Mouse (Mus musculus) intestine, embryonic 14.5 days (tissue): ENCODE results near the gene Atp11a. TPM values are rescaled to one million over a fixed set of nuclear protein-coding genes. Genes with fewer than 3 reads are reported as not detected.

ENCODE experiments used
- ATAC-seq: fragments of 200-750 bp; cut with Nextera tagmentation; replicated peaks from 2 replicates; pipeline ENCODE4 v1.8.0; 2017; ENCODE audit warnings: low read depth, moderate number of reproducible peaks, moderate TSS enrichment, moderate library complexity; ENCODE audit not compliant: low FRiP score, low TSS enrichment
- DNase-seq: peaks from one replicate; pipeline ENCODE4 v3.0.0-alpha.2; 2018; ENCODE audit warnings: low spot score
- H3K27ac ChIP-seq: fragments of 300-500 bp; sonication (generic); 2 replicates; pipeline ENCODE4 v1.5.1; 2014; ENCODE audit warnings: low read depth, mild to moderate bottlenecking, control low read depth
- H3K27me3 ChIP-seq: fragments of 300-500 bp; sonication (generic); replicated peaks from 2 replicates; pipeline ENCODE4 v1.6.1; 2014; ENCODE audit warnings: low read length, control low read depth; ENCODE audit not compliant: control insufficient read depth, insufficient read depth
- H3K36me3 ChIP-seq: fragments of 300-500 bp; sonication (generic); 2 replicates; pipeline ENCODE4 v1.6.1; 2014; ENCODE audit warnings: low read length, control low read depth; ENCODE audit not compliant: control insufficient read depth, insufficient read depth
- H3K4me1 ChIP-seq: fragments of 300-500 bp; sonication (generic); replicated peaks from 2 replicates; pipeline ENCODE4 v1.6.1; 2014; ENCODE audit warnings: low read length, control low read depth, mixed read lengths; ENCODE audit not compliant: control insufficient read depth, insufficient read depth
- H3K4me2 ChIP-seq: fragments of 300-500 bp; sonication (generic); 2 replicates; pipeline ENCODE4 v1.6.1; 2014; ENCODE audit warnings: low read length
- H3K4me3 ChIP-seq: fragments of 300-500 bp; sonication (generic); 2 replicates; pipeline ENCODE4 v1.5.1; 2014; ENCODE audit warnings: low read depth, low read length, control low read depth, mixed read lengths
- H3K9ac ChIP-seq: fragments of 300-500 bp; sonication (generic); 2 replicates; pipeline ENCODE4 v1.6.1; 2014; ENCODE audit warnings: mild to moderate bottlenecking, low read length
- H3K9me3 ChIP-seq: fragments of 300-500 bp; sonication (generic); 2 replicates; pipeline ENCODE4 v1.6.1; 2016; ENCODE audit warnings: low read length, control low read depth; ENCODE audit not compliant: control insufficient read depth
- WGBS: fragments of 180-500 bp; shearing (Covaris S2); extraction: QIAGEN DNeasy Blood & Tissue Kit; methylation state at CpG from one replicate; pipeline ENCODE4 v1.1.7; 2014; 5-methylcytosine and 5-hydroxymethylcytosine counted together
- polyA plus RNA-seq: library from polyadenylated mRNA; unstranded; fragments of >200 nt; fragmentation: Nextera tagmentation; extraction: Ambion mirVana; gene quantifications from 2 replicates; pipeline ENCODE4 v1.2.1, GENCODE M21; 2014

Atp11a gene
- polyA plus RNA-seq, 1 experiment from 2014 or later, result 26.4 TPM

GRCm38 (mm10) chr8:12809516-12809915 is 52.7 kb downstream of the Atp11a start:
- Histone ChIP-seq H3K36me3 (peaks cover 41% of the 10 kb centered on the region), H3K9ac (no peak overlapping the region), H3K27me3 (no peaks in the 10 kb centered on the region), H3K27ac (no peak overlapping the region), H3K4me2 (no peak overlapping the region), H3K4me3 (no peak overlapping the region), H3K9me3 (no peaks in the 10 kb centered on the region), H3K4me1 (peaks cover 8% of the 10 kb centered on the region; the same call in 1 of the 2 replicates)
- no peak for ATAC-seq
- no peak for DNase-seq
- WGBS, result 80% methylated on average over 2 of the region's 2 CpGs

DNA sequence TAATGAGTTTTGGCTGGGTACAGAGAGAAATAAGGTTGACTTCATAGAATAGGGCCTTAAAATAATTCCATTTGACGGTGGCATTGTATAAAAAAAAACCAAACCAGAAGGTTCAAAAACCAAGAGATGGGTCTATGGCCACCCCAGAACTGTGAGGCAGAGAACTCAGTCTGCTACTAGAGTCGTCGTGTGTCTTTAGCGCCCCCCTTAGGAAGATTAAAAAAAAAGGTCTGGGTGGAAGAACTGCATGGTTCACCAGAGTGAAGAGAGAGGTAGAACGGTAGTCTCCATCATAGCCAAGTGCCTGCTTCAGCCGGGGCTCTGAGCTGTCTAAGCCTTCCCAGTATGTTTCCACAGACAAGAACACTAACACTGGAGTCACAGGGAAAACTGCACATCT is 54.4 kb downstream of the Atp11a start:
- Histone ChIP-seq H3K27ac (no peak overlapping the region), H3K27me3 (no peaks in the 10 kb centered on the region), H3K36me3 (peaks cover 41% of the 10 kb centered on the region), H3K4me1 (no peaks in the 10 kb centered on the region; the same call in 1 of the 2 replicates), H3K4me3 (no peak overlapping the region), H3K4me2 (no peak overlapping the region), H3K9ac (no peak overlapping the region), H3K9me3 (no peaks in the 10 kb centered on the region)
- DNase-seq, result no peak
- WGBS, result 41% methylated on average over 6 of the region's 6 CpGs
- no peak for ATAC-seq

GRCm38 (mm10) chr8:12816412-12816811 is 59.6 kb downstream of the Atp11a start:
- no peak overlapping the region for H3K9ac ChIP-seq
- no peak for ATAC-seq
- 74% methylated on average over 6 of the region's 6 CpGs for WGBS
- H3K36me3 ChIP-seq, result peaks cover 45% of the 10 kb centered on the region
- no peaks in the 10 kb centered on the region for H3K4me1 ChIP-seq
- no peak overlapping the region for H3K27ac ChIP-seq
- no peak overlapping the region for H3K4me2 ChIP-seq
- DNase-seq, result no peak
- no peak overlapping the region for H3K4me3 ChIP-seq
- H3K9me3 ChIP-seq, result no peaks in the 10 kb centered on the region
- H3K27me3 ChIP-seq, result no peaks in the 10 kb centered on the region

- H3K4me3 ChIP-seq, result no peak overlapping the region
- DNase-seq (no peak), ATAC-seq (no peak)
- H3K4me1 ChIP-seq, result no peaks in the 10 kb centered on the region
- no peaks in the 10 kb centered on the region for H3K27me3 ChIP-seq
- no peak overlapping the region for H3K4me2 ChIP-seq
- peaks cover 83% of the 10 kb centered on the region for H3K36me3 ChIP-seq
- no peaks in the 10 kb centered on the region for H3K9me3 ChIP-seq
- WGBS, result 51% methylated on average over 7 of the region's 7 CpGs
- H3K9ac ChIP-seq, result no peak overlapping the region
- no peak overlapping the region for H3K27ac ChIP-seq
These were observed 66.1 kb downstream of the Atp11a start for GRCm38 (mm10) chr8:12822892-12823291.

- H3K9me3 ChIP-seq, result no peaks in the 10 kb centered on the region
- no peak for ATAC-seq
- WGBS, result 61% methylated on average over 10 of the region's 10 CpGs
- H3K36me3 ChIP-seq, result peaks cover 93% of the 10 kb centered on the region
- no peak overlapping the region for H3K4me2 ChIP-seq
- no peak overlapping the region for H3K27ac ChIP-seq
- no peaks in the 10 kb centered on the region for H3K4me1 ChIP-seq
- H3K9ac ChIP-seq, result no peak overlapping the region
- no peak overlapping the region for H3K4me3 ChIP-seq
- DNase-seq, result no peak
- H3K27me3 ChIP-seq, result no peaks in the 10 kb centered on the region
These were observed 67.7 kb downstream of the Atp11a start for GRCm38 (mm10) chr8:12824562-12824961.

GRCm38 (mm10) chr8:12825236-12825635 is 68.4 kb downstream of the Atp11a start:
- no peaks in the 10 kb centered on the region for H3K9me3 ChIP-seq
- no peak overlapping the region for H3K27ac ChIP-seq
- H3K4me2 ChIP-seq, result no peak overlapping the region
- no peak overlapping the region for H3K4me3 ChIP-seq
- no peak overlapping the region for H3K9ac ChIP-seq
- no peaks in the 10 kb centered on the region for H3K27me3 ChIP-seq
- ATAC-seq (no peak), DNase-seq (no peak)
- 67% methylated on average over 6 of the region's 6 CpGs for whole genome bisulfite sequencing
- no peaks in the 10 kb centered on the region for H3K4me1 ChIP-seq
- H3K36me3 ChIP-seq, result peaks cover 94% of the 10 kb centered on the region

GRCm38 (mm10) chr8:12825686-12826237 is 68.9 kb downstream of the Atp11a start:
- Histone ChIP-seq H3K27me3 (no peaks in the 10 kb centered on the region), H3K4me1 (no peaks in the 10 kb centered on the region), H3K9ac (no peak overlapping the region), H3K36me3 (peaks cover 94% of the 10 kb centered on the region), H3K9me3 (no peaks in the 10 kb centered on the region), H3K4me3 (no peak overlapping the region), H3K27ac (no peak overlapping the region), H3K4me2 (no peak overlapping the region)
- ATAC-seq, result no peak
- DNase-seq, result no peak
- WGBS, result 81% methylated on average over 8 of the region's 8 CpGs

DNA sequence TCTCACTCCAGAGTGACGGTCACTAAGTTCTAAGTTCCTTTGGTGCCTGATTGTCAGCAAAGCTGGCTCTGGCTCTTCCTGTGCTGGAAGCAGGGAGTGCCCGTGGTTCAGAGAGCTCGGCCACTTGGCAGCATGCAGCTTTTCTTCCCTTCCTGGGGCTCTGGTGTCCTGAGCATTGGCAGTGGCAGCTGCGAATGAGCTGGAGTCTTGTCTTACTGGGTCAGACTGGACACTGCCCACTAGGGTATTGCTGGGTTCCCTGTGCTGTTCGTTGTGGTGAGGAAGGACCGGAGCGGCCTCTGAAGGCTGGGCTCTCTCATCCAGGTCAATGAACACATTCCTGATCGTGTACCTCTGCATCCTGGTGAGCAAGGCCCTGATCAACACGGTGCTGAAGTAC is 70.3 kb downstream of the Atp11a start:
- H3K36me3 ChIP-seq, result peaks cover 94% of the 10 kb centered on the region
- H3K4me1 ChIP-seq, result no peaks in the 10 kb centered on the region
- ATAC-seq (no peak), DNase-seq (no peak)
- H3K4me3 ChIP-seq, result no peak overlapping the region
- no peaks in the 10 kb centered on the region for H3K27me3 ChIP-seq
- H3K9me3 ChIP-seq, result no peaks in the 10 kb centered on the region
- H3K9ac ChIP-seq, result no peak overlapping the region
- H3K4me2 ChIP-seq, result no peak overlapping the region
- H3K27ac ChIP-seq, result no peak overlapping the region
- WGBS, result 93% methylated on average over 9 of the region's 9 CpGs

DNA sequence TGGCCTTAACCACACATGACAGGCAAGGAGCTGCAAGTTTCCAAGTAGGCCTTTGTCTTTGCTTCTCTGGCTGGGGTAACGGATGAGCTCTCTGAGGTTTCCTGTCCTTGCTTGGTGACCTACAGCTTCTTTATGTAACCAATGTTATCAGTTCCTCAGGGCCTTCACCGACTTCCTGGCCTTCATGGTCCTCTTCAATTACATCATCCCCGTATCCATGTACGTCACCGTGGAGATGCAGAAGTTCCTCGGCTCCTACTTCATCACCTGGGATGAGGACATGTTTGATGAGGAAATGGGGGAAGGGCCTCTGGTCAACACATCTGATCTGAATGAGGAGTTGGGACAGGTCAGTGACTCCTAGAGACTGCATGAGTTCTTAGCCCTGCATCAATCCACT is 71.5 kb downstream of the Atp11a start:
- no peaks in the 10 kb centered on the region for H3K4me1 ChIP-seq
- no peak overlapping the region for H3K9ac ChIP-seq
- no peak overlapping the region for H3K4me2 ChIP-seq
- H3K36me3 ChIP-seq, result peaks cover 93% of the 10 kb centered on the region
- H3K4me3 ChIP-seq, result no peak overlapping the region
- ATAC-seq (no peak), DNase-seq (no peak)
- no peaks in the 10 kb centered on the region for H3K9me3 ChIP-seq
- 86% methylated on average over 6 of the region's 6 CpGs for WGBS
- H3K27me3 ChIP-seq, result no peaks in the 10 kb centered on the region
- H3K27ac ChIP-seq, result no peak overlapping the region
